Mouse (Mus musculus) midbrain, embryonic 16.5 days (tissue): ENCODE measurements at regions not wholly inside any gene's neighbourhood (a gene's known extent, or its start where the extent isn't known, plus 50 kb on each side); places are given as distances from the start of the nearest gene placed in this dataset.
A peak's percentile ranks its signal among the peaks of the same experiment; 100 is the strongest.

Experiments used
- ATAC-seq: fragments of 200-750 bp; cut with Nextera tagmentation; 2 replicates; pipeline ENCODE4 v1.8.0; 2017; ENCODE audit warnings: moderate TSS enrichment
- H3K27ac ChIP-seq: fragments of 300-500 bp; sonication (generic); 2 replicates; pipeline ENCODE4 v1.5.1; 2014; ENCODE audit warnings: mild to moderate bottlenecking, low read length, mixed read lengths
- H3K27me3 ChIP-seq: fragments of 300-500 bp; sonication (generic); 2 replicates; pipeline ENCODE4 v1.6.1; 2014; ENCODE audit warnings: low read depth, low read length, mixed read lengths; ENCODE audit not compliant: control insufficient read depth, insufficient read depth
- H3K36me3 ChIP-seq: fragments of 300-500 bp; sonication (generic); 2 replicates; pipeline ENCODE4 v1.6.1; 2014; ENCODE audit warnings: mild to moderate bottlenecking, low read length, moderate library complexity, mixed read lengths; ENCODE audit not compliant: control insufficient read depth, insufficient read depth
- H3K4me1 ChIP-seq: fragments of 300-500 bp; sonication (generic); 2 replicates; pipeline ENCODE4 v1.6.1; 2014; ENCODE audit warnings: mild to moderate bottlenecking, low read length, mixed read lengths; ENCODE audit not compliant: control insufficient read depth, insufficient read depth
- H3K4me2 ChIP-seq: fragments of 300-500 bp; sonication (generic); 2 replicates; pipeline ENCODE4 v1.6.1; 2014; ENCODE audit warnings: mild to moderate bottlenecking, low read length, mixed read lengths
- H3K4me3 ChIP-seq: fragments of 300-500 bp; sonication (generic); 2 replicates; pipeline ENCODE4 v1.5.1; 2014; ENCODE audit warnings: low read depth, mild to moderate bottlenecking, low read length, moderate library complexity, mixed read lengths
- H3K9ac ChIP-seq: fragments of 300-500 bp; sonication (generic); 2 replicates; pipeline ENCODE4 v1.6.1; 2014; ENCODE audit warnings: low read depth, low read length, mixed read lengths
- H3K9me3 ChIP-seq: fragments of 300-500 bp; sonication (generic); replicated peaks from 2 replicates; pipeline ENCODE4 v1.6.1; 2014; ENCODE audit warnings: mild to moderate bottlenecking, low read length, mixed read lengths; ENCODE audit not compliant: control insufficient read depth, poor library complexity, severe bottlenecking
- WGBS: fragments of 180-500 bp; shearing (Covaris S2); extraction: QIAGEN DNeasy Blood & Tissue Kit; methylation state at CpG from one replicate; pipeline ENCODE4 v1.1.7; 2014; 5-methylcytosine and 5-hydroxymethylcytosine counted together

- Histone ChIP-seq H3K4me3 (no peak overlapping the region), H3K4me1 (no peaks in the 10 kb centered on the region), H3K9ac (no peak overlapping the region), H3K4me2 (no peak overlapping the region), H3K27ac (no peak overlapping the region), H3K36me3 (no peaks in the 10 kb centered on the region), H3K9me3 (no peaks in the 10 kb centered on the region), H3K27me3 (no peaks in the 10 kb centered on the region)
- WGBS, result 86% methylated on average over 13 of the region's 13 CpGs
- no peak for ATAC-seq
These were observed 52.0 kb upstream of the Snrk start for GRCm38 (mm10) chr9:122064937-122065673.

GRCm38 (mm10) chr9:122055820-122056550 is 59.1 kb upstream of the Pomgnt2 start:
- WGBS, result 76% methylated on average over 5 of the region's 5 CpGs
- no peaks in the 10 kb centered on the region for H3K9me3 ChIP-seq
- H3K27ac ChIP-seq, result no peak overlapping the region
- H3K36me3 ChIP-seq, result no peaks in the 10 kb centered on the region
- H3K9ac ChIP-seq, result no peak overlapping the region
- H3K4me3 ChIP-seq, result no peak overlapping the region
- H3K27me3 ChIP-seq, result no peaks in the 10 kb centered on the region
- H3K4me2 ChIP-seq, result no peak overlapping the region
- peaks cover 4% of the 10 kb centered on the region; the same call in 1 of the 2 replicates for H3K4me1 ChIP-seq
- ATAC-seq, result no peak

- Histone ChIP-seq H3K4me1 (peaks cover 13% of the 10 kb centered on the region), H3K27me3 (no peaks in the 10 kb centered on the region), H3K4me2 (no peak overlapping the region), H3K4me3 (no peak overlapping the region), H3K36me3 (no peaks in the 10 kb centered on the region), H3K27ac (no peak overlapping the region), H3K9me3 (no peaks in the 10 kb centered on the region), H3K9ac (no peak overlapping the region)
- ATAC-seq, result no peak
- WGBS, result 32% methylated on average over 7 of the region's 7 CpGs
These were observed 54.8 kb upstream of the Pomgnt2 start for GRCm38 (mm10) chr9:122051716-122052115.

GRCm38 (mm10) chr9:122051096-122051495 is 54.2 kb upstream of the Pomgnt2 start:
- H3K36me3 ChIP-seq, result no peaks in the 10 kb centered on the region
- WGBS, result 77% methylated on average over 6 of the region's 6 CpGs
- peaks cover 14% of the 10 kb centered on the region for H3K4me1 ChIP-seq
- ATAC-seq, result no peak
- no peak overlapping the region for H3K9ac ChIP-seq
- no peaks in the 10 kb centered on the region for H3K27me3 ChIP-seq
- no peak overlapping the region for H3K27ac ChIP-seq
- H3K9me3 ChIP-seq, result no peaks in the 10 kb centered on the region
- H3K4me3 ChIP-seq, result no peak overlapping the region
- no peak overlapping the region for H3K4me2 ChIP-seq

- no peak for ATAC-seq
- Histone ChIP-seq H3K9ac (no peak overlapping the region), H3K4me1 (peaks cover 16% of the 10 kb centered on the region), H3K27ac (no peak overlapping the region), H3K36me3 (no peaks in the 10 kb centered on the region), H3K4me2 (no peak overlapping the region), H3K27me3 (no peaks in the 10 kb centered on the region), H3K9me3 (no peaks in the 10 kb centered on the region), H3K4me3 (no peak overlapping the region)
- 78% methylated on average over 5 of the region's 5 CpGs for WGBS
These were observed 52.1 kb upstream of the Pomgnt2 start for GRCm38 (mm10) chr9:122048999-122049398.

GRCm38 (mm10) chr9:122047962-122048625 is 51.2 kb upstream of the Pomgnt2 start:
- Histone ChIP-seq H3K36me3 (no peaks in the 10 kb centered on the region), H3K27me3 (no peaks in the 10 kb centered on the region), H3K4me1 (peaks cover 16% of the 10 kb centered on the region), H3K9me3 (no peaks in the 10 kb centered on the region), H3K4me3 (no peak overlapping the region), H3K27ac (peak overlapping the region; percentile 68), H3K9ac (0 out of 2 replicates have a peak overlapping the region, but pooled peaks have one; percentile 27), H3K4me2 (no peak overlapping the region)
- WGBS, result 31% methylated on average over 8 of the region's 8 CpGs
- peak; percentile 80 for ATAC-seq
